Mouse (Mus musculus) urinary bladder, postnatal 0 days (tissue): ENCODE data around the gene Lix1. TPM values are rescaled to one million over a fixed set of nuclear protein-coding genes. Genes with fewer than 3 reads are reported as not detected.

Experiments used
- polyA plus RNA-seq: library from polyadenylated mRNA; unstranded; fragments of >200 nt; fragmentation: Nextera tagmentation; extraction: Ambion mirVana; gene quantifications from 2 replicates; pipeline ENCODE4 v1.2.1, GENCODE M21; 2015

Gene Lix1
- polyA plus RNA-seq: 0.59 and 0.76 TPM in 2 replicates

DNA sequence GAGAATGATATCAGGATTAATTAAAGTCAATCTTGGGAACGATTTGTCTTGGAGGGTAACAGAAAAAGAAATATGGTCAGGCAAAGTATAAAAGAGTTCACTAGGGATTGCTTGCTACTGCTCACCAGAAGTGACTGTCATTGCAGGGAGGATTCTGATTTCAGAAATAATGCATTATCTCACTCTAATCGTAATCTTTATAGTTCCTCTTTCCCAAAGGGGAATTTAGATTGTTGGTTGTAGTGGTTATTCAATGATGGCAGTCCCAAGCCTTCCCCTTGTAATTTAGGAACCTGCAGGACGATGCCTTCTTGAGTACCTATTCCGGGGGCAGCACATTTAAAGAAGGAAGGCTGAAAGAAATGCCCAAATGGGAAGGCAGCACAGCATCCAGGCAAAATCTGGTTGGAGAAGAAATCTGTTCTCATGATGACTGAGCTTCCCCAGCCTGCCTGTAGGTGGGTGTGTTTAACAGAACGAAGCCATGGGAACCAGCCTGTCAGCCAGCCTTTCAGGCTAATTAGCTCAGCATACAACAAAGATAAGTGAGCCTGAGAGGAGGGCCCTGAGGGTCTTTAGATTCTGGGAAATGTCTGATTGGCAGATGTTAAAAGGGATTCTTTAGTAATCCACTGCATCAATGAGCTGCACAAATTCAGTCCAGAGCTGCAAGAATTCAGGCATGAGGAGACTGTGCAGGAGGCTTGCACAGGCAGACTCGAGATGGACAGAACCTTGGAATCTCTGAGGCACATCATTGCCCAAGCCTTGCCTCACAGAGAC is at the start of gene Lix1:
Gene Lix1 (plus strand): TSS at position 451 of the 783 bp plus-strand sequence.

DNA sequence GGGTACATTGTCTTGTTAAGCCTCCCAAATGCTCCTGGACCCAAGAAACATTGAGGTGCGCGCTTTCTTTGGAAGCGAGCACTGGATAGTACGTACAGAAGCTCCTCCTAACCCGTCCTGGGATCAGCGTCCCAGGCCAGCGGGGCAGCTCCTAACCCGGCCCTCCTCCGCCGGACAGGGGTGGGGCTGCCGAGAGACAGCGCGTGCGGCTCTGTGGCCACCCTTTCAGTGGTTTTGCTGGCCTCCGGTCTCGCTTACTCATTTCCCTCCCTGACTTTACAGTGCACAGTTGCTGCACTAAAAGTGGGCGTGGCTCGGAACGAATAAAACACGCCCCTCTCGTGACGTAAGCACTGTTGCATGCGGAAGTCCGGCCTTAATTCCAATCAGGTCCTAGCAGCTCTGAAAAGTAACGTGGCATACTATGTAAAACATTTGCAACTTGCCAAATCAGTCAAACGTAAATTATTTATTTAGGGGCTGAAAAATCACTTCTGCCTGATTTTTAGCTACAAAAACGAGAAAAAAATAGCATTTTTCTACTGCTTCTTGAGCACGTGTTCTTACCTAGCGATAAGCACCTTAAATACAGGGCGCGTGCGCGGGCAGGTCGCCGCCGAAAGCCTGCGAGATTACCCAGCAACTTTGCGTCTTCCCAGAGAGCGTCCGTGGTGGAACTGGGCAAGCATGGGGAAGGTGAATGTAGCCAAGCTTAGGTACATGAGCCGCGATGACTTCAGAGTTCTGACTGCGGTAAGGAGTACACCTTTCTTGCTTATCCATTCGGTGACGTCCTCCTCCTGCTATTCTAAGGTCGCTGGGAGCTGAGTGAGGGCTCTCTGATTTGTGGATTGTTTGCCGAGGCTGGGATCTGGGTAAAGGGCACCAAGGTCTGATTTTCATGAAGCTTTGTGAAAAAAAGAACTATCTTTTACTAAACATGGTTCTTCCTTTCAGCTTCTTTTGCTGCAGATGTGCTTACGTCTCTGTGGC is 28.3 kb upstream of the Lix1 start, which contains the start of gene Riok2:
Gene Riok2 (plus strand): TSS at position 392 of the 993 bp plus-strand sequence.

Other genes with a start within 250 kb of the Lix1 start
- 13.4 and 15.9 TPM in 2 replicates for gene Riok2, start 28.4 kb upstream of the Lix1 start, polyA plus RNA-seq
- 6.3 and 7.0 TPM in 2 replicates for gene Lnpep, start 222.4 kb downstream of the Lix1 start, polyA plus RNA-seq